Mouse (Mus musculus) embryonic fibroblast, embryonic 13.5 days (primary cell): ENCODE measurements around the gene Sgsm3. TPM values are rescaled to one million over a fixed set of nuclear protein-coding genes. Genes with fewer than 3 reads are reported as not detected.

Source experiments
- H3K27ac ChIP-seq: 2 replicates; pipeline ENCODE4 v1.5.1; 2012; ENCODE audit warnings: low read length, control low read depth, inconsistent platforms; ENCODE audit not compliant: insufficient read depth
- H3K4me1 ChIP-seq: 2 replicates; pipeline ENCODE4 v1.6.1; 2011; ENCODE audit warnings: low read length; ENCODE audit not compliant: control insufficient read depth, insufficient read depth
- H3K4me3 ChIP-seq: 2 replicates; pipeline ENCODE4 v1.5.1; 2011; ENCODE audit warnings: mild to moderate bottlenecking, control low read depth, low read length; ENCODE audit not compliant: insufficient read depth
- CTCF ChIP-seq: IDR thresholded peaks from 2 replicates; pipeline ENCODE4 v1.5.1; 2011; ENCODE audit warnings: mild to moderate bottlenecking, control low read depth, low read length, moderate library complexity, borderline replicate concordance; ENCODE audit not compliant: insufficient read depth
- POLR2A ChIP-seq: IDR thresholded peaks from 2 replicates; pipeline ENCODE4 v1.6.1; 2011; ENCODE audit warnings: low read depth, mild to moderate bottlenecking, control low read depth, low read length, moderate library complexity
- polyA plus RNA-seq: library from polyadenylated mRNA; stranded (reverse); fragments of >200 nt; gene quantifications from 2 replicates; pipeline ENCODE4 v1.2.4, GENCODE M21; 2011; ENCODE audit warnings: low read depth; ENCODE audit not compliant: missing spikeins, insufficient read length

Gene Sgsm3
- polyA plus RNA-seq, 1 experiment = 18.1 TPM

- Histone ChIP-seq H3K4me3 (no peak overlapping the region), H3K27ac (no peak overlapping the region), H3K4me1 (peaks cover 13% of the 10 kb centered on the region)
- no peak for TF ChIP-seq CTCF
- no peak for TF ChIP-seq POLR2A
Observed at GRCm38 (mm10) chr15:81050488-81050887, 72.9 kb downstream of the Sgsm3 start.

DNA sequence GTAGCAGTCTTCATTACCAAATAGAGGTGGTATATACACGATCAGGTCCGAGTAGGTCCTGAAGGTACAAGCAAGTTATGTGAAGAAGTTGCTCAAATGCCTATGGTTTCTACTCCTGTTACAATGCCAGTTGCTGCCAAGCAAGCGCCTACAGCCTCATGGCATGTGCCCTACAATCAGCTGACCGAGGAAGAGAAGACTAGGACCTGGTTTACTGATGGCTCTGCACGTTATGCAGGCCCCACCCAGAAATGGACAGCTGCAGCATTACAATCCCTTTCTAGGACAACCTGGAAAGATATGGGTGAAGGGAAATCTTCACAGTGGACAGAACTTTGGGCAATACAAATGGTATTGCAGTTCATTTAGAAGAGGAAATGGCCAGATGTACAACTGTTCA lies 74.9 kb downstream of the Sgsm3 start:
- no peak overlapping the region for H3K27ac ChIP-seq
- no peak for TF ChIP-seq CTCF
- TF ChIP-seq POLR2A = no peak
- no peak overlapping the region for H3K4me3 ChIP-seq
- peaks cover 13% of the 10 kb centered on the region for H3K4me1 ChIP-seq

- 0 out of 2 replicates have a peak overlapping the region, but pooled peaks have one; percentile 1 for H3K27ac ChIP-seq
- H3K4me1 ChIP-seq = peaks cover 9% of the 10 kb centered on the region
- H3K4me3 ChIP-seq = no peak overlapping the region
- no peak for TF ChIP-seq CTCF
- TF ChIP-seq POLR2A = no peak
Observed at GRCm38 (mm10) chr15:81055488-81055887, 77.9 kb downstream of the Sgsm3 start.

- Histone ChIP-seq H3K4me3 (no peak overlapping the region), H3K4me1 (peaks cover 5% of the 10 kb centered on the region), H3K27ac (no peak overlapping the region)
- TF ChIP-seq POLR2A (no peak), CTCF (no peak)
Observed at GRCm38 (mm10) chr15:81057736-81058135, 80.2 kb downstream of the Sgsm3 start.

- Histone ChIP-seq H3K27ac (no peak overlapping the region), H3K4me1 (peaks cover 14% of the 10 kb centered on the region), H3K4me3 (no peak overlapping the region)
- TF ChIP-seq CTCF (no peak), POLR2A (no peak)
Observed at GRCm38 (mm10) chr15:81060975-81061374, 83.4 kb downstream of the Sgsm3 start.

Other genes with a start within 250 kb of the Sgsm3 start
- gene Adsl, start 29.3 kb upstream of the Sgsm3 start, polyA plus RNA-seq = 46.7 and 51.6 TPM in 2 replicates
- gene Mrtfa, start 213.0 kb downstream of the Sgsm3 start, polyA plus RNA-seq = 36.6 and 38.4 TPM in 2 replicates